Mouse (Mus musculus): ENCODE data around the gene Bsnd. TPM values are rescaled to one million over a fixed set of nuclear protein-coding genes. Genes with fewer than 3 reads are reported as not detected.

The Bsnd gene
- not detected in 2 replicates for polyA plus RNA-seq (2014; fragmentation: Nextera tagmentation; extraction: Ambion mirVana)

DNA sequence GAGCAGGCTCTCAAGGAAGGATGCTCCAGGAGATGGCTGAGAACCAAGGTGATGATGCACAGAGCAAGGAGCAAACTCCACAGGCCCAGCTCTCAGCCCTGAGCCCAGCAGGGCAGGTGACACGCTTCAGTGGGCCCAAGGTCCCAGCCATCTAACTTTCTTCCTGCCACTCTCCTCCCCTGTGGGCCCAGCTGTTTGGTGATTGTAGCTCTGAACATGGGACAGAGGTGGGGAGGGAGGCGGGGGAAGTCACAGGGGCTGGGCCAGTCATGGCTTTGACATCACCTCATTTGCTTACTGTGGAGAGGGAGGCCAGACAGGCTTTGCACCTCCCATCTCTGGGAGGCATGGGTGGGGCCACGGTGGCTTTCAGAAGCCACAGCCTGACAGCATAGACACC is at the start of gene Bsnd:
Gene Bsnd, minus strand, starts transcription at position 168 of the 400 bp plus-strand sequence.
- no peaks in the 10 kb centered on the region for H3K36me3 ChIP-seq (replicated peaks; ENCODE audit: control insufficient read depth, insufficient read depth)
- DNase-seq (ENCODE audit: low spot score) (no peak), ATAC-seq (ENCODE audit: low FRiP score) (no peak)
- no peak within 1 kb of the TSS for H3K9ac ChIP-seq
- H3K4me3 ChIP-seq (replicated peaks; ENCODE audit: low read length): no peak within 1 kb of the TSS
- 74% methylated on average over 3 of the region's 3 CpGs for WGBS
- H3K4me2 ChIP-seq (replicated peaks): no peak within 1 kb of the TSS
- no peaks in the 10 kb centered on the region for H3K4me1 ChIP-seq (replicated peaks; ENCODE audit: control insufficient read depth, insufficient read depth, low read length)
- no peak within 1 kb of the TSS for H3K27ac ChIP-seq
- no peaks in the 10 kb centered on the region for H3K27me3 ChIP-seq (ENCODE audit: control insufficient read depth, insufficient read depth, low read length)
- no peaks in the 10 kb centered on the region for H3K9me3 ChIP-seq (ENCODE audit: control insufficient read depth, low read length)

- Histone ChIP-seq H3K27me3 (ENCODE audit: control insufficient read depth, insufficient read depth, low read length) (no peaks in the 10 kb centered on the region), H3K27ac (no peak overlapping the region), H3K4me2 (replicated peaks) (no peak overlapping the region), H3K36me3 (replicated peaks; ENCODE audit: control insufficient read depth, insufficient read depth) (no peaks in the 10 kb centered on the region), H3K4me3 (replicated peaks; ENCODE audit: low read length) (no peak overlapping the region), H3K4me1 (replicated peaks; ENCODE audit: control insufficient read depth, insufficient read depth, low read length) (no peaks in the 10 kb centered on the region), H3K9ac (no peak overlapping the region), H3K9me3 (ENCODE audit: control insufficient read depth, low read length) (no peaks in the 10 kb centered on the region)
- ATAC-seq (ENCODE audit: low FRiP score) (no peak), DNase-seq (ENCODE audit: low spot score) (no peak)
- 62% methylated on average over 3 of the region's 3 CpGs for WGBS
Measured at GRCm38 (mm10) chr4:106541491-106541890, 49.4 kb upstream of the Bsnd start.

DNA sequence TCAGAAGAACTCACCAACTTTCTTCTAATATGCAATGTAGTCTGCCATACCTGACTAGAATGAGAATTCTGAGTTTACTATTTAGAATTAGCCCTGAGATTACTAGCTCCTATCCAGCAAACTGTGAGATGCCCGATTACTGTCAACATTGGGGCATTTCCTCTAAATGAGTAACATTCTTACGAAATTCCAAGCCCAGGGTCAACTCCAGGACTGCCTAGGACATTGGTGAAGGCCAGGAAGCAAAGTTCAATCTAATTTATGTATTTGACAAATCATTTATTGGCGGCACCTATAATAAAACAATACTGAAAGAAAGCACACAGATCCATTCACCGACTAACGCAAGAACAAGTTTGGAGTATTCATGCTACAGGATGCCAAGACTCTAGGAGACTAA is 47.7 kb upstream of the Bsnd start:
- no peaks in the 10 kb centered on the region for H3K4me1 ChIP-seq (replicated peaks; ENCODE audit: control insufficient read depth, insufficient read depth, low read length)
- H3K27me3 ChIP-seq (ENCODE audit: control insufficient read depth, insufficient read depth, low read length): no peaks in the 10 kb centered on the region
- WGBS: 94% methylated on average over 5 of the region's 5 CpGs
- no peak overlapping the region for H3K27ac ChIP-seq
- H3K9ac ChIP-seq: no peak overlapping the region
- no peaks in the 10 kb centered on the region for H3K36me3 ChIP-seq (replicated peaks; ENCODE audit: control insufficient read depth, insufficient read depth)
- no peak overlapping the region for H3K4me3 ChIP-seq (replicated peaks; ENCODE audit: low read length)
- DNase-seq (ENCODE audit: low spot score) (no peak), ATAC-seq (ENCODE audit: low FRiP score) (no peak)
- no peak overlapping the region for H3K4me2 ChIP-seq (replicated peaks)
- no peaks in the 10 kb centered on the region for H3K9me3 ChIP-seq (ENCODE audit: control insufficient read depth, low read length)

DNA sequence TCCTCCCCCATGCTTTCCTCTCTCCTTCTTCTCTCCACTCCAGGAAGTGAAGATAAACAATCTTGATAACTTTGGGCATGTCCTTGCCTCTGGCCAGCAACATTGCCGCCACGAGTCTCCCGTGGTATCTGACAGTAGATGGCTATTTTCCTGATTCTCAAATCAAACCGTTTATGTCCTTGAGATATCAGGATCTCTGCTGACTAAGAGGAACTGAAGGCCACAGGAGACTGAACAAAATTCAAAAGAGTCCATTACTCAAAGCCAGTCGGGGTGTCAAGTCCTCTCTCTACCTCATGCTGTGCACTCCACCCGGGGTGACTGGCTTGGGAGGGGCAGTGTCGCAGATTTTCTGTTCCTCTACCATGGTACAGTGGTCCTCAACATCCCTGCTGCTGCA is 42.2 kb upstream of the Bsnd start:
- WGBS: 60% methylated on average over 7 of the region's 7 CpGs
- DNase-seq (ENCODE audit: low spot score): no peak
- no peaks in the 10 kb centered on the region; the same call in 1 of the 2 replicates for H3K27me3 ChIP-seq (ENCODE audit: control insufficient read depth, insufficient read depth, low read length)

GRCm38 (mm10) chr4:106533421-106534080 is 41.5 kb upstream of the Bsnd start:
- ATAC-seq (ENCODE audit: low FRiP score): no peak

More for the DNA sequence above, 42.2 kb upstream of the Bsnd start:
- H3K9me3 ChIP-seq (ENCODE audit: control insufficient read depth, low read length): no peaks in the 10 kb centered on the region
- no peak overlapping the region for H3K4me3 ChIP-seq (replicated peaks; ENCODE audit: low read length)
- H3K4me2 ChIP-seq (replicated peaks): no peak overlapping the region
- no peaks in the 10 kb centered on the region for H3K4me1 ChIP-seq (replicated peaks; ENCODE audit: control insufficient read depth, insufficient read depth, low read length)
- no peak overlapping the region for H3K9ac ChIP-seq
- no peak overlapping the region for H3K27ac ChIP-seq
- no peak for ATAC-seq (ENCODE audit: low FRiP score)
- H3K36me3 ChIP-seq (replicated peaks; ENCODE audit: control insufficient read depth, insufficient read depth): no peaks in the 10 kb centered on the region

DNA sequence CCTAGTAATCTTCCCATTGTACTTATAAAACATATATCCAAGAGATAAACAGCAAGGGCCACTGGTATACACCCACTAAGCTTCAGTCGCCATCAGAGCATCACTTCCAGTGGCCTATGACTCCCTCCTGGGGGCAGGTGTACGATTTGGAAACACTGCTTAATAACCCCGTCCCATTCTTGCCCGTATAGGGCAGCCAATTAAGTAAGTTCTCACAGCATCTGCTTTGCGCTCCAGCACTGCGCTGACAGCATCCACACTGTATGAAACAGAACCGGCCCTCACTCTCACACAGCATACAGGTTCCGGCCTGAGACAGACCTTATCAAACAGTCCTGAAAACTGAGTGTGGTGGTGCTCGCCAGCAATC is 38.0 kb upstream of the Bsnd start:
- Histone ChIP-seq H3K36me3 (replicated peaks; ENCODE audit: control insufficient read depth, insufficient read depth) (no peaks in the 10 kb centered on the region), H3K4me2 (replicated peaks) (no peak overlapping the region), H3K9ac (no peak overlapping the region), H3K27me3 (ENCODE audit: control insufficient read depth, insufficient read depth, low read length) (no peaks in the 10 kb centered on the region; the same call in 1 of the 2 replicates), H3K4me3 (replicated peaks; ENCODE audit: low read length) (no peak overlapping the region), H3K27ac (no peak overlapping the region), H3K4me1 (replicated peaks; ENCODE audit: control insufficient read depth, insufficient read depth, low read length) (no peaks in the 10 kb centered on the region), H3K9me3 (ENCODE audit: control insufficient read depth, low read length) (no peaks in the 10 kb centered on the region)
- ATAC-seq (ENCODE audit: low FRiP score) (peak; percentile 46; the same call in 1 of the 2 replicates), DNase-seq (ENCODE audit: low spot score) (no peak)
- 65% methylated on average over 9 of the region's 9 CpGs for WGBS

More at GRCm38 (mm10) chr4:106533421-106534080, 41.5 kb upstream of the Bsnd start:
- Histone ChIP-seq H3K27me3 (ENCODE audit: control insufficient read depth, insufficient read depth, low read length) (no peaks in the 10 kb centered on the region; the same call in 1 of the 2 replicates), H3K4me2 (replicated peaks) (no peak overlapping the region), H3K36me3 (replicated peaks; ENCODE audit: control insufficient read depth, insufficient read depth) (no peaks in the 10 kb centered on the region), H3K27ac (no peak overlapping the region), H3K9me3 (ENCODE audit: control insufficient read depth, low read length) (no peaks in the 10 kb centered on the region), H3K4me1 (replicated peaks; ENCODE audit: control insufficient read depth, insufficient read depth, low read length) (no peaks in the 10 kb centered on the region), H3K4me3 (replicated peaks; ENCODE audit: low read length) (no peak overlapping the region), H3K9ac (no peak overlapping the region)
- DNase-seq (ENCODE audit: low spot score): no peak
- 66% methylated on average over 7 of the region's 7 CpGs for WGBS

DNA sequence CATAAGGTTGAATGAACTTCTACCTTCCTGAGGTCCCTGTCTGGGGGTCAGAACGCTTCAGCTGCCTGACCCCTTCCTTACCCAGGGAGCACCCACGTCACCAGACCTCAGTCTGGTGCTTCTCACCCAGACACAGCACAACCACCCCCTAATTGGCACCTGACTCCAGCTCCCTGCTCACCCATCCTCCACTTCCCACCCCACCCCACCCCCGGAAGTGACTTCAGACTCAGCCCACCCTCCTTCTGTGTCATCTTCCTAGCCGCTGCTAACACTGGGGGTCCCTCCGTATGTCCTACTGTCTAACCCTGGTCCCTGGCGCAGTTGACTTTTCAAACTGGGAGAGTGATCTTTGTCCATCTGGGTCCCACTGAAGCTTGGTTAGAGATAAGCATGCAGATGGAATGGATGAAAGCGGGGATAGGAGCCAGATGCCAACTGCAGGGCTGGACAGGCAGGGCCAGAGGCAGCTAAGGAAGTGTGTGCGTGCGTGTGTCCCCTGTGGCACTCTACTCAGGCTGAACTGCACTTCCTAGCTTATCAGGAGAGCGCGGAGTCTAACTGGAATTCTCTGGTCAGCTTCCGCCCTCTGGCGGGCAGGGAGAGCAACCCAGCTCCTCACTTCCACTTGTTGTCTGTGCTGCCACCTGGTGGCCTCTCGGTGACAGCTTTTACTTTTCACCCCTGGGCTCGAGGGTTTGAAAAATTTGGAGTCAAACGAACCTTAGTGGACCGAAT is 37.5 kb upstream of the Bsnd start:
- Histone ChIP-seq H3K36me3 (replicated peaks; ENCODE audit: control insufficient read depth, insufficient read depth) (no peaks in the 10 kb centered on the region), H3K4me3 (replicated peaks; ENCODE audit: low read length) (no peak overlapping the region), H3K4me2 (replicated peaks) (peak overlapping the region; percentile 41), H3K9me3 (ENCODE audit: control insufficient read depth, low read length) (no peaks in the 10 kb centered on the region), H3K27ac (no peak overlapping the region), H3K9ac (0 out of 2 replicates have a peak overlapping the region, but pooled peaks have one; percentile 24), H3K27me3 (ENCODE audit: control insufficient read depth, insufficient read depth, low read length) (no peaks in the 10 kb centered on the region; the same call in 1 of the 2 replicates), H3K4me1 (replicated peaks; ENCODE audit: control insufficient read depth, insufficient read depth, low read length) (no peaks in the 10 kb centered on the region)
- DNase-seq (ENCODE audit: low spot score) (peak; percentile 95), ATAC-seq (ENCODE audit: low FRiP score) (peak; percentile 93)
- WGBS: 14% methylated on average over 17 of the region's 17 CpGs

- H3K36me3 ChIP-seq (replicated peaks; ENCODE audit: control insufficient read depth, insufficient read depth): no peaks in the 10 kb centered on the region
- ATAC-seq (ENCODE audit: low FRiP score): no peak
- WGBS: 72% methylated on average over 7 of the region's 7 CpGs
Measured at GRCm38 (mm10) chr4:106527856-106528547, 35.9 kb upstream of the Bsnd start.

GRCm38 (mm10) chr4:106525001-106525400 is 32.9 kb upstream of the Bsnd start:
- Histone ChIP-seq H3K4me2 (replicated peaks) (no peak overlapping the region), H3K27ac (no peak overlapping the region), H3K27me3 (ENCODE audit: control insufficient read depth, insufficient read depth, low read length) (no peaks in the 10 kb centered on the region), H3K36me3 (replicated peaks; ENCODE audit: control insufficient read depth, insufficient read depth) (no peaks in the 10 kb centered on the region), H3K9me3 (ENCODE audit: control insufficient read depth, low read length) (no peaks in the 10 kb centered on the region), H3K9ac (no peak overlapping the region), H3K4me1 (replicated peaks; ENCODE audit: control insufficient read depth, insufficient read depth, low read length) (no peaks in the 10 kb centered on the region), H3K4me3 (replicated peaks; ENCODE audit: low read length) (no peak overlapping the region)
- no peak for ATAC-seq (ENCODE audit: low FRiP score)
- DNase-seq (ENCODE audit: low spot score): no peak
- WGBS: 91% methylated on average over 2 of the region's 2 CpGs

More at GRCm38 (mm10) chr4:106527856-106528547, 35.9 kb upstream of the Bsnd start:
- Histone ChIP-seq H3K27me3 (ENCODE audit: control insufficient read depth, insufficient read depth, low read length) (no peaks in the 10 kb centered on the region; the same call in 1 of the 2 replicates), H3K4me2 (replicated peaks) (no peak overlapping the region), H3K9me3 (ENCODE audit: control insufficient read depth, low read length) (no peaks in the 10 kb centered on the region), H3K27ac (no peak overlapping the region), H3K4me1 (replicated peaks; ENCODE audit: control insufficient read depth, insufficient read depth, low read length) (no peaks in the 10 kb centered on the region), H3K4me3 (replicated peaks; ENCODE audit: low read length) (no peak overlapping the region), H3K9ac (no peak overlapping the region)
- DNase-seq (ENCODE audit: low spot score): no peak

Measured in hindbrain, embryonic 14.5 days (tissue).